Mouse (Mus musculus): ENCODE results near the gene Dnmt1. TPM values are rescaled to one million over a fixed set of nuclear protein-coding genes. Genes with fewer than 3 reads are reported as not detected.

Gene Dnmt1
- total and polyA plus RNA-seq, 3 experiments = 29.8 to 44.0 (median 43.0) TPM

DNA sequence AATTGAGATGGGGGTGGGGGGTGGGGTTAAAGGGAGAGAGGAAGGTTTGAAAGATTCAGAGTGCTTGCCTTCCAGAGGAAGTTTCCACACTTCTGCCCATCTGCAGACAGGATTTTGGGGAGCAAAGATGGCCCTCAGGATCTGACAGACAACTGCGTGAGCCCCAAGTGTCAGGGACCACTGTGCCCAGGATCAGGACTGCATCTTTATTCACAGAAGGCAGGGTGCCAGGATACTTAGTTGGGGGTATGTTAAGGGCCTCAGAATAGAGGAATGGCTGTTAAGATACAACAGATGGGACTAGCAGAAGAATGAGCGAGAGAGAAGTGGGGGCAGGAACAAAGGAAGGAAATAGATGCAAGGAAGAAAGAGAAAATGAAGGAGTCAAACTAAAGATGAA is 73.1 kb downstream of the Dnmt1 start:
- no peak for DNase-seq

- no peak for DNase-seq
Observed at GRCm38 (mm10) chr9:20879097-20879792, 80.4 kb downstream of the Dnmt1 start, which contains the start of gene Angptl6. Gene Angptl6 (minus strand): TSS chr9:20879727.

- no peak for DNase-seq
Observed at GRCm38 (mm10) chr9:20878710-20879065, 81.0 kb downstream of the Dnmt1 start.

DNA sequence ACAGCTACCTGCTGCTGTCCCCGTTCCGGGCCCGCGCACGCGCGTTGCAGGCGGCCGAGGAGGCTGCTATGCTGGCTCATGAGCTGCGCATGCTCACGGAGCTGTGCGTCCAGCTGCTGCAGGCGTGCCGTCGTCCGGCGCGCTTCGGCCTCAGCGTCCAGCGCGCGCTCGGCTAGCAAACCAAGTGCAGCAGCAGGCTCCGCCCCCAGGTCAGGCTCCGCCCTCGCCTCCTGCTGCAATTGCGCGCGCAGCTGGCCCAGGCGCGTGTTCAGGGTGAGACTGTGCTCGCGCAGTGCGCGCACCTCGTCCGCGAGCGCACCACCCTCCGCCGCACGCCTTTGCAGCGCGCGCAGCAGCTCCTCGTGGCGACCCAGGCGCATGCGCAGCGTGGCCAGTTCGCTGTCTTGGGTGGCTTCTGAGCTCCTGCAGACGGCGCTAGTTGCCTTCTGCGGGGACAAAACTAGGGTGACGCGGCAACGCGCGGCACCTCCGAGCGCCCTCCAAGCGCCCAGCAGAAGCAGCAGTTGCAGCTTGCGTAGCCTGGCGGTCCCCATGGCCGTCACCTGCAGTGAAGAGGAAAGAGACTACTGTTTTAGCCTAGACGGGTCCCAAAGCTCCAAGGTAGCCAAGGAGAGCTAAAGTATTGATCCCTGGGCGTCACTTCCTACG is 81.5 kb downstream of the Dnmt1 start:
- DNase-seq = peak; percentile 100

DNA sequence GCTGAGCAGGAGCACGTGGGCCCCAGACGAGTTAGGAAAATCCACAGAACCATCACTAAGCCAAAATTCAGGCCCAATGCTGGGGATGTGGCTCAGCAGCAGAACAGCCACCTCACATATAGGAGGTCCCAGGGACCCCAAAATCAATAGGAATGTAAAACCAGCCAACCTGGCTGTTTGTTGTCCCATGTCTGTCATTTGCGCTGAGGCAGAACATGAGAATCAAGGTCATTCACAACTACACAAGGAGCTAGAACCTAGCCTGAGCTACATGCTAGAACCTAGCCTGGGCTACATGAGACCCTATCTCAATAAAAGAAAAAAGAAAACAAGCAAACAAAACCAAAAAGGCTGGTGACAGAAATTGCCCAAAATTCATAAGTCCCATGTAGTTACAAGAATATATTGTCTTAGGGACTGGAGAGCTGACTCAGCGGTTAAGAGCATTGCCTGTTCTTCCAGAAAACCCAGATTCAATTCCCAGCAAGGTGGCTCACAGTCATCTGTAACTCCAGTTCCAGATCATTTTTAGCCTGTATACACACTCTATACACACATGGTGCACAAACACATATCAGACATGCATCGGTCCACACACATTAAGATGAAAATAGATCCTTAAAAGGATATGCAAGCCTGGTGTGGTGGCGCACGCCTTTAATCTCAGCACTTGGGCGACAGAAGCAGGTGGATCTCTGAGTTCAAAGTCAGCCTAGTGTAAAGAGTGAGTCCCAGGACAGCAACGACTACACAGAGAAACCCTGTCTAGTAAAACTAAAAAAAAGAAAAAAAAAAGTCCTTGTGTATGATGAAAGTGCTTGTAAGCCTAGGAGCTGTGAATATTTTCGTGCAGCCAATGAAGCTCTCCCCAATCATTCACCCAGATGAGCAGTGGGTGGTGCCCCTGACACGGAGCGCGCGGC is 82.3 kb downstream of the Dnmt1 start:
- DNase-seq = no peak

DNA sequence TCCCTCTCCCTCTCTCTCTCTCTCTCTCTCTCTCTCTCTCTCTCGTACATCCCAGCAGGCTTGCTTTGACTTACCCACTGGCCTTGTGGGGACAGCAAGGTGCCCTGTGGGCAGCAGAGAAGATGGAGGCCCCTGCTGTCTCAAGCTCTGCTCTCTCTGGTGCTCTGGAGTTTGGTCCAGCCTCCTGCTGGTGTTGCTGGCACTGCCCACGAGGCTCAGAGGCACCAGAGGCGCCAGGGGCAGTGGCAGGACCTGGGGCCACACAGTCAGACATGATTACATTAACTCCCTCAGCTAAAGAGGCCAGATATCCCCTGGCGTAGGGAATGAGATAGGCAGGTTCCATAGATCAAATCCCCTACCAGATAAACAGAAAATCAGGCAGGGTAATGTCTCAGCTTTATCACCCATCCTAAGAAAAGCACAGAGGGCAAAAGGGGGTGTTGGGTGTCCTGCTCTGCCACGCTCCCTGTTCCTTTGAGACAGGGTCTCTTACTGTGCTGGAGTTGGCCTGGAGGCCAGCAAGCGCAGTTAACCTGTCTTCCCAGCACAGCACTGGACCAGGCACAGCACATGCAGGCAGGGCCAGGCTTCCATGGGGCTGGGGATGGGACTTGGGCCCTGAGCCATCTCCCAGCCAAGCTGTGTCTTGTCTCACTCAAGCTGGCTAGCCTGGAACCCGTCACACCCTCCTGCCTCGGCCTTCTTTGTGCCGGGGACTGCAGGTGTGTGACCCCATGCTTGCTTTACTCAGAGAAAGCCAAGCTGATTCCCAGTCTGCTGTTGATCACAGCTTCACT is 83.2 kb downstream of the Dnmt1 start:
- no peak for DNase-seq

GRCm38 (mm10) chr9:20875021-20875790 is 84.5 kb downstream of the Dnmt1 start:
- no peak for DNase-seq

GRCm38 (mm10) chr9:20873521-20873920 is 86.2 kb downstream of the Dnmt1 start:
- DNase-seq = no peak

- DNase-seq = no peak
Observed at GRCm38 (mm10) chr9:20872991-20873390, 86.7 kb downstream of the Dnmt1 start.

DNA sequence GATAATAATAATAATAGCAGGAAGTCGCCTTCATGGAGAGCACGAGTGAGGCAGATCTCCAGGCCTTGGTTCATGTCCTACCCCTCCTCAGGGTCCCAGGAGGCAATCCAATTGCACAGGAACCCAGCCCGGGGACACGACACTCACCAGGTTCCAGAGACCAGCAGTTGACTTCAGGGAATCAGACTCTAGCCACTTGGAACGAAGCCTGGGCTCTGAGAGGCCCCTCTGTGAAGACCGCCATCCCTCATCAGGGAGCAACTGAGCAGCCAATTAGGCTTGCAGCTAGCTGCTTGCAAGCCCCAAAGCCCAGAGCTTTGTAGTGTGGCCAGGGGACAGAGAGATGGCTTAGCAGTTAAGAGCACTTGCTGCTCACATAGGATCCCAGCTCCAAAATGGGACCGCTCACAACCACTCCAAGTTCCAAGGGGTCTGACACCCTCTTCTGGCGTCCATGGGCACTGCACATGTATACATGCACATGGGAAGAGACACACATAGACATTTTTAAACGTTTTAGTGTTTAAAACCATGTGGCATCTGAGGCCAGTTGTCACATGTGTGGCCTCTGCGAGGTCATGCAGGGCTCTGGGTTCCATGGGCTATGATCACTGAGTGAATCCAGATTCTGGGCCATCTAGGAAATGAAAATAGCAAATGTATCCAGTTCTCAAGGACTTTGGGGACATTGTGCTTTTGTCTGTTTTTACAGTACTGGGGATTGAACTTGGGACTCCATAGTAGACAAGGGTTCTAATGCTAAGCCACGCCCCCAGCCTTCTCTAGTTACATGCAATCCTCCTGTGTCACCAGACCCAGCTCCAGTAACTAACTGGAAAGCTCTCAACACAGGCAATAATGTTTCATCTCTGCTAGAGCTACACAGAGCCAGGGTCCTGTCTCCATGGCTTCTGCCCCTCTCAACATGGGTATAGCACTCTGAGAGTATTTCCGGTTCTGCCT is 89.2 kb downstream of the Dnmt1 start:
- no peak for DNase-seq

- DNase-seq = peak; percentile 50
Observed at GRCm38 (mm10) chr9:20869246-20869645, 90.4 kb downstream of the Dnmt1 start.

- DNase-seq = peak; percentile 81
Observed at GRCm38 (mm10) chr9:20868448-20869001, 91.2 kb downstream of the Dnmt1 start, which contains the start of gene A230050P20Rik. Gene A230050P20Rik (plus strand): TSS chr9:20868642.

DNA sequence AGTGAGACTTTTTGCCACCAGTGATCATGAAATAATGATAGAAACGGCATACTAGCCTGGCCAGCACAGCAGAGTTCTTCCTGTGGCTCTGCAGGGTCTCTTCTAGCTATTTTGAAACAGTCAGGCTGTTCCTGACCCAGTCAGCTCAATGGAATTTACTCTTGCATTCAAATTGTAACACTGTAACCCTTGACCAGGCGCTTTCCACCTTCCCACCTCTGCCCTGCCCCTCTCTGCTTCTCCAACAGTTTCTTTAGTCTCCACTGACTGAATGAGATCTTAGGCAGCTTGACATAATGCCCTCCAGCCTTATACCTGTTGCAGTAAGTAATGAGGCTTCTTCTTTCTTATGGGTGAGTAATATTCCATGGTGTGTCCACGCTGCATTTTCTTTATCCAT is 92.8 kb downstream of the Dnmt1 start:
- no peak for DNase-seq

DNA sequence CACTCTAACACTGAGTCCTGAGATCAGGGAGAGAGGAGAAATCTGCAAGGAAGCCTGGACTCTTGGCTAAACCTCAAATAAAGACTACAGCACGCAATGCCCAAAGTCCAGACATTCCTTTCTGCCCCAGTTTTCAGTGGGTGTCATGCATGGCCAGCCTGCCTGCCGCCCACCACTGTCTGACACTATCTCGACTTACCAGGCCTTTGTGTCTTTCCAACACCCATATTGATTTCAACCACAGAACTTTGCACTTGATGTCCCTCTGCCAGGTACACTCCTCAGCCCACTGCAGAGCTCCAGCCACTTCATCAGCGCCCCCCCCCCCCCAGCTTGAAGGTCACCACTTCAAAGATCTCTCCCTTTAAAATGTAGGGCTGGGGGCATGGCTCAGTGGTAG is 97.5 kb downstream of the Dnmt1 start:
- DNase-seq = no peak

DNA sequence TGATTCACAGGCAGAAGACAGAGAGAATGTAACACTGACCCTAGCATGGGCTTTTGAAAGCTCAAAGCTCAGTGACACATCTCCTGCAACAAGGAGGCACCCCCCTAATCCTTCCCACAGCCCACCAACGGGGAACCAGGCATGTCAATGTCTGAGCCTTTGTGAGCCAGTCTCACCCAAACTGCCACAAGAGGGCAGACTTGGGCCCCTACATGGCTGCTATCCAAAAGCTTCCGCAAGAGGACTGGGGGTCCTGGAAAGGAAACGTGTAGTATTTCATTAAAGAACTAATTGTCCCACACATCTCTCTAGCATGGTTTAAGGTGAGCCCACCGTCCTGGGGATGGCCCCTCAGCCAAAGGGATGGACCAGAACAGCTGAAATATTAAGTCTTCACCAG is 97.9 kb downstream of the Dnmt1 start:
- no peak for DNase-seq

DNA sequence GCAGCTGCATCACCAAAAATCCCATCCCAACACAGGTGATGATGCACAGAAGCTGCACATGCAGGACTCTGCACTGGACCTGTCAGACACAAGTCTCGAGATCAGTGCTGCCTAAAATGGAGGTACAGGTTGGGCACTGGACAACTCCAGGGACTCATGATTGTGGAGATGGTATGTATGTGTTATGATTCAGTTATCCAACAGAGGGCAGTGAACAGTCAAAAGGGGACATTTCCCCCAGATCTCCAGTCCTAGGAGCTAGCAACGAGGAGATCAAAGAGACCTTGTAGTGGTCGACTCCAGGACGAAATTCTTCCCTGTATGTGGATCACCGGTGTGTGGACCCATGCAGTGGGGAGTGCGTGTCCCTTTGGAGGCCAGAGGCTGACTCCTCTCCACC is 99.8 kb downstream of the Dnmt1 start:
- DNase-seq = no peak

Data from adrenal gland, adult 2 months (tissue).